Mouse (Mus musculus): ENCODE measurements around the gene Sacs.

The Sacs gene

DNA sequence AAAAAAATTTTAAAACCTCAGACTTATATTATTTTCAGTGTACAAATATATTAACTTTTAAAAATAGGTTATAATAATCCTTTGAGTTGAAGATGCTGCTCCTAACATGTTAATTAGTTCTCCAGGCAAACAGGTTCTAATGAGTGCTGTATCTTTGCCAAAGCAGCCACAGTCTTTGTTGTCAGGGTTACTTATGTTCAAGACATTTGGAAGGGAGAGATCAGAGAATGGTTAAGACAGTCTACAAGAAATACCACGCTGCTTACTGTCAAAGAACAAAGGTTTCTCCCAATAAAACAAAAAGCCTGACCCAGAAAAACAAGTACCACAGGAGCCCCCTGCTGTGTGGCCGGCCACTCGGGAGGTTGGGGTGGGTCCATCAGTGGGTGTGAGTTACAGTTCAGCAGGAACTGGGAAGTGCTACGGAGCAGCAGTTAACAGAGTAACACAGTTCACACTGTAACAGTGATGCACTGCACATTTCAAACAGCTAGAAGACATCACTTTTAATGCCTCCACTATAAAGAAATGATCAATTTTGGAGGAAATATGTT, 98.9 kb downstream of the Sacs start:
- no peak for DNase-seq (ENCODE audit: low read depth, low spot score)

DNA sequence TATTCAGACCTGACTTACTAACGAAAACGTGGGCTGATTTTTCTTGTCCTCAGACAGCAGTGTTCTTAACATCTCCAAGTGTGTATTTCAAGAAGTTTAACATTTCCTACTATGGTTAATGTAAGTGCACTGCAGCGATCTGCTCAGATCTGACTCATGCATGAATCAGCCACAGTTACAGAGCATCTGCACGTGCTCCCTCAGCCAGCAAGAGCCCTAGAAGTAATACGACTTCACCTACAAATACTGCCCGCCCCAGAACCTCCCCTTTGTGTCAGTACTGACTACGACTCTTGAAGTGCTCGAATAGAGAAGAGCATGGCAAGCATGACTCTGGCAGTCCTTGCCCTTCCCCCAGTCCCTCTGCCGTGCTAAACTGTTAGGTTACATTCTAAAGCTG, 100.5 kb downstream of the Sacs start:
- DNase-seq (ENCODE audit: low read depth, low spot score): no peak

DNA sequence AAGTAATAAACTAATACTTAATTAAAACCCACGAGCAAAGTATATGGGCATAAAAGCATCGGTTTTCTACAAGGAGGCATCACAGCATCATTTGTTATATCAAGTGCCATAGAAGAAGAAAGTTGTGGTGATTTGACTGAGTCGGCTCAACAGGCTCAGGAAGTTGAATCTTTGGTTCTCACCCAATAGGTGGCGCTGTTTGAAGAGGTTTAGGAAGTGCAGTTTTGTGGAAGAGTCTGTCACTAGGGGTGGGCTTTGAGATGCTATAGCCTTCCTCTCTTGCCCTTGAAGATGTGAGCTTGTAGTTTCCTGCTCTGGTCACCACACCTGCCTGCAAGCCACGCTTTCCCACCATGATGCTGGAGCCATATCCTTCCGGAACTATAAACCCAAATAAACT, 104.4 kb downstream of the Sacs start:
- DNase-seq (ENCODE audit: low read depth, low spot score): no peak

DNA sequence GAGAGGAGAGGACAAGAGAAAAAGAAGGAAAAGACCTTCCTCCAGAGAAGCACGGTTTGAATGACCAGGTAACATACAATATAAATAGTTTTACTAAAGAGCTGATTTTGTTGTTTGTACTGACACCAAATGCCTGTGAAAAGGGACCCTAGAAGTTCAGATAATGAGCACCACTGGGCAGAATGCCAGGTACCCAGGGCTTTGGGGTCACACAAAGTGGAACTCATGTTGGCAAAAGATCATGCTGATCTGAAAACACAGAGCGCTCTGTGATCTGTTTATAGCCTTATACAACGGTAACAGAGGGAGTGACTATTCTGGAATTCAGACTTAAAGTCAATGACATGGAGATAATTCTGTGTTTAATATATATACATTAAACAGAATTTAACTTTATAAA, 108.2 kb downstream of the Sacs start:
- no peak for DNase-seq (ENCODE audit: low read depth, low spot score)

DNA sequence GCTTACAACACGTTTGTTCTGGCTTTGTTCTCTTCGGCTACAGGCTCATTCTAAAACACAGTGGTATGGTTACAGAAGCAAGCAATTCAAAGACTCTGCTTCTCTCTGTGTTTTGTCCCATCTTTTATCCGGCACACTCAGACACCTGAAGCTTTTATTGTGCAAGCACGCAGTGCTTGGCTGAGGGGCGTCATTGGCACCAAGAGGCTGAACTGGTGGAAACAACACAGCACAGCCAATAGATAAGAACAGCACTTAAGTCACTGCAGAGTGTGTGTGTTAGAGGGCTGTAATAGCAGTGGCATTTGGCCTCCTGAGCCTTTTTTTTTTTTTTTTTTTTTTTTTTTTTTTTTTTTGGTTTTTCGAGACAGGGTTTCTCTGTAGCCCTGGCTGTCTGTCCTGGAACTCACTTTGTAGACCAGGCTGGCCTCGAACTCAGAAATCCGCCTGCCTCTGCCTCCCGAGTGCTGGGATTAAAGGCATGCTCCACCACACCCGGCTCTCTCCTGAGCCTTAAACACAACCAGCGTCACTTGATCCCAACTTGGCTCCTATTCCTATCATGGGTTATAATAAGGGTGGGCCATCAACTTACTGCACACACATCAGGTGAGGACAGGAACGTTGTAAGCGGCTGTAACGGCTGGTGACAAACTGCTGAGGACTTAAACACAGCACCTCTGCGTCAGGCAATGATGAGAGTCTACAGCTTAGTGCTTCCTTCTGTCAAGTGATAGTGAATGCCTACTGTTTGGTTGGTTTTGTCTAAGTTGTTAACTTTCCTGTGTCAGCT, 114.5 kb downstream of the Sacs start:
- no peak for DNase-seq (ENCODE audit: low read depth, low spot score)

DNA sequence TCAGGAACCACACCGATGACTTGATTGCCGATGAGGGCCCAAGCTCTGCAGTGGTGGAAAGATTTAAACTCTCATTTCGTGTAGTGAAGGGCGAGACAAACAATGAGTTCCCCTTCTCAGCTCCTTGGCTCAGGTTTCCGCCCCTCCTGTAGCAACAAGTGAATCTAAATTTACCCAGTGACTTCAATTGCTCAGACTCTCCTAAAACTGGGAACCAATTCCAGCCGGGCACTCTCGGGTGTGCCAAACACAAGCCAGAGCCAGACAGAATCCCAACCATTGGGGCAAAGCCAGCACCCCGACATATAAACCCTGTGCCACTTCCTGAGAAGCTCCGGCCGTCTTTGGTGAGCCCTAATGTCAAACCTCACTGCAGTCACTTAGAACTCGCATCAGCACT, 120.1 kb downstream of the Sacs start, which contains the start of gene Sgcg:
Gene Sgcg (minus strand): TSS at position 139 of the 400 bp plus-strand sequence.
- DNase-seq (ENCODE audit: low read depth, low spot score): no peak

DNA sequence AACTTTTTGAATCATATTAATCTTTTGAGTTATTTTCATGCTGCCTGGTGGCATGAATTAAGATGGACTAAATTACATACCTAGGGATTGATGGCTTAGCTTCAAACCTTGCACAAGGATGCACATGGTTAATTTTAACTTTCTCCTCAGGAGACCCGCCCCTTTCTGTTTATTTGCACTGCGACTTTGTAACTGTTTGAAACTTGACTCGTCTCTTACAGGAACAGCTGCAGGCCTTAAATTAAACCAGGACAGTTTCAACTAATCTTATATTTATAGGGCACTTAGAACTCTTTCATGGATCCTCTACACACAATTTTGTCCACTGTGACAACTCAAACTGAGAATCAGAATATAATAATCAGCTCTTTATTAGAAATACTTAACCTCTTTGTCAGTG, 120.8 kb downstream of the Sacs start:
- DNase-seq (ENCODE audit: low read depth, low spot score): no peak

DNA sequence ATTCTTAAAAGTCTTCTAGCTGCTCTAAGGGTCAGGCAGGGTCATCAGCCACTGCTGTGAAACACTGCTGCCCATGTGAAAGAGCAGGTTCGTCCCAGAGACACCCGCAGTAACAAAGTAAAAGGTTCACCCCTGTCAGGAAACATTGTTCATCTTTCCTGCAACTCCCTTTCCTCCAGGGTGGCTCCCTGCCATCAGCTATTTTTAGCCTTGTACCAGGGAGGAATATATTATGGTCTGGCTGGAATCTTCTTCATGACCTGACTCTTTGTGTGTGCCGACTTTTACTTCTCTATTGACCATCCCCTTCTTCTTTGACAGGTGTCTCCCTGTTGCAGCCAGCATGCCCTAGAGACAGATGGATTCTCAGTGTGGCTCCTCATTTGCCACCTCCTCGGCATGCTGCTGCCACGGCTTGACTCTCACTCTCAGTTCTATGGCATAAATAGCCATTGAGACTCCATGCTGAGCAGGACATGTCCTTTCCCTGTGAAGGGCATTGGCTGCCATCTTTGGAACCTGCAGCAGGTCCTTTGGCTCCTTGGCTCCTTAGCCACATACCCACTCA, 129.7 kb downstream of the Sacs start:
- no peak for DNase-seq (ENCODE audit: low read depth, low spot score)

DNA sequence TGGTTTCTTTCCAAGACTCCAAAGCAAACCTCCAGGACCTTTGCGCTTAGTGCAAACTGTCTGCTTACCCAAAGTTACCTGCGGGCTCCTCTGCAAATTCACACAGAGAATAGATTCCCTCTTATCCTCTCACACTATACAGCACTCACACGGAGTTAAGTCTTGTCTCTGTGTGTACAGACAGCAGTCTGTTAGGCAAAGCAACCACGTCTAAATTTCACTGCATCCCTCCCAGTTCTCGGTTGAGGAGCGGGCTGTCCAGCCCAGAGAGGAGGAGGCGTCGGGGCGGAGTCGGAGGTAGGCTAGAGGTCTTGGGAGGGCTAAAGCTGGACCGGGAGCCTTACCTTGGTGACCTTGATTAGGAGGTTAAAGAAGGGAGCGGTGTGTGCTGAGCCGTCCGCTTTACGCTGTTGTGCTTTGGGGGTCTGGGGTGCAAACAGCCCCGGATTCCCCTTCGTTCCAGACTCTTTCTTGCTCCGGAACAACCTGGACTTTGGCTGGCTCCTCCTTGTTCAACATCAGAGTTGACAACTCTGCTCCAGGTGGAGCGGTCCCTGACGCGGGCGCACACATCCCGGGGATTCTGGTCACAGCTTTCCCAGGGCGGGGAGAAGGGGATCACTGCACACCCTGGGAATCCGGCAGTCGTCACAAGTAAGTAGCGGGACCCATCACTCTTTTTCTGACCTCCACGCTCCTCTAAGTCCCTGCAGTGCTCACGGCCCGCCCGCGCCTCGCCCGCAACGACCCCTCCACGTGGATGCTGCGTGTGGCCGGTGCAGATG, 136.3 kb downstream of the Sacs start:
- DNase-seq (ENCODE audit: low read depth, low spot score): no peak

DNA sequence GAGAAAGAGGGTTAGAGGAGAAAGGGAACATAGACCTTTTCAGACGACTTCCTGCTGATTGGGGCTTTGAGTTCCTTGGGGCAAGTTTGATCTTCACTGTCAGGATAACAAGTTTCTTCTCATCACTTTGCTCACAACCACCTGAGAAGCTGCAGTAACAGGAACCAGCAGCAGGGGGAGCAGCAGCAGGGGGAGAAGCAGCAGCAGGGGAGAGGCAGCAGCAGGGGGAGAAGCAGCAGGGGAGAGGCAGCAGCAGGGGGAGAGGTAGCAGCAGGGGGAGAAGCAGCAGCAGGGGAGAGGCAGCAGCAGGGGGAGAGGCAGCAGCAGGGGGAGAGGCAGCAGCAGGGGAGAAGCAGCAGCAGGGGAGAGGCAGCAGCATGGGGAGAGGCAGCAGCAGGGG, 139.0 kb downstream of the Sacs start:
- DNase-seq (ENCODE audit: low read depth, low spot score): no peak

DNA sequence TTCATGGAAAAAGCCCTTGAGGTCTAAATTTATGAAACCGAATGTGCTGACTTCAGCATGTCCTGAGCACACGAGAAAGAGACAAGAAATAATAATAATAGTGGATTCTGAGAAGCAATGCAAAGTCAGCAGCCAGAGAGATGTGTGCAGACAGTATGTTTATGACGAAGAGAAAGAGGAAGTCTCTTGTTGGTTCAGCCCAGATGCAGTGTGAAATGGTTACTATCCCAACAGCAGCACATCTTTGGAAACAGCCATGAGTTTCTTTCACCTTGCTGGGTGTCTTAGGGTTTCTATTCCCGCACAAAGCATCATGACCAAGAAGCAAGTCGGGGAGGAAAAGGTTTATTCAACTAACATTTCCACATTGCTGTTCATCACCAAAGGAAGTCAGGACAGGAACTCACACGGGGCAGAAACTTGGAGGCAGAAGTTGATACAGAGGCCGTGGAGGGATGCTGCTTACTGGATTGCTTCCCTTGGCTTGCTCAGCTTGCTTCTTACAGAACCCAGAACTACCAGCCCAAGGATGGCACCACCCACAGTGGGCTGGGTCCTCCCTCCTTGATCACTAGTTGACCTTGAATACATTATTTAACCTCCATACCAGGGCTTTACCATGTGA, 140.5 kb downstream of the Sacs start:
- no peak for DNase-seq (ENCODE audit: low read depth, low spot score)

DNA sequence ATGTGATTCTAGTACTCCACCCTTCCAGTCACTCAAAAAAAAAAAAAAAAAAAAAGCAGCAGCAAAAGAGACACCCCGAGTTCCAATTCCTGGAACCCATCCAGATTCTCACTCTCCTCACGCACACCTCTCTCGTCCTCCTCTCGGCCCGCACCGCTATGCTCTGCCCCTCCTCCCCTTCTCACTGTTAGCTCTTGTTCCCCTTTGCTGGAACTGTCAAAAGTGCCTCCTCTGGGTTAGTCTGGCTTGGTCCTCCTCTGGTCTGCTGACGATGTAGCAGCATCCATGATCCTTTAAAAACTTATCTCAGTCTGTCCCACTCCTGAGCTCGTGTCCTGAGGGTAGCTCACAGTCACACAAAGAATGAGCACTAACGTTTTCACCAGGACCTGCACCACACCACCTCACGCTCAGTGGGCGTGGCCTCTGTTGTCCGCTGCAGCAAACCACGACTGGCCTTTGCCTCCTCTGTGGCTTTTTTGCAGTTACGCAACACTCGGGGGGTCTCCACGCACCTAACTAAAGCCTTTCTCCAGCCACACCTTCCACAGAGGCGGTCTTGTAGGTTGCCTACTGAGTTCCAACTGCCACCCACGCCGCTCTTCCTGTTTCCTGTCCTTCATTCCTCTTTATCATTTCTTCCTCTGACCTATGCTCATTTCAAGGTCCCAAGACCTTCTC, 150.5 kb downstream of the Sacs start:
- no peak for DNase-seq (ENCODE audit: low read depth, low spot score)

Measured in c-Kit-negative CD71-positive TER-119-positive erythroid progenitor cells, embryonic 14.5 days (primary cell).